Mouse (Mus musculus) CH12.LX (cell line): Measurements from ENCODE around the gene Cd5. TPM values are rescaled to one million over a fixed set of nuclear protein-coding genes. Genes with fewer than 3 reads are reported as not detected.

Experiments used
- DNase-seq: peaks from one replicate; pipeline ENCODE4 v3.0.0-alpha.2; 2013; ENCODE audit errors: extremely low read depth
- H3K27ac ChIP-seq: 2 replicates; pipeline ENCODE4 v1.5.1; 2012; ENCODE audit warnings: low read depth, mild to moderate bottlenecking, control low read depth, moderate library complexity; ENCODE audit not compliant: insufficient read depth
- H3K27me3 ChIP-seq: replicated peaks from 2 replicates; pipeline ENCODE3; 2012; ENCODE audit warnings: inconsistent platforms
- H3K36me3 ChIP-seq, 2 experiments: replicated peaks in 1 of 2; 2 replicates each; pipeline versions ENCODE3 to v1.6.1; 2012; ENCODE audit warnings: inconsistent platforms in 1 of 2, low read length in 1 of 2, mild to moderate bottlenecking in 1 of 2, mixed read lengths in 1 of 2, moderate library complexity in 1 of 2; ENCODE audit not compliant: control insufficient read depth in 1 of 2, insufficient read depth in 1 of 2
- H3K4me1 ChIP-seq, 2 experiments: 2 replicates each; pipeline ENCODE4 v1.6.1; 2012; ENCODE audit warnings: inconsistent platforms in 1 of 2, moderate library complexity in 1 of 2; ENCODE audit not compliant: insufficient read depth in 2 of 2, control insufficient read depth in 1 of 2
- H3K4me2 ChIP-seq: 2 replicates; pipeline ENCODE4 v1.6.1; 2012; ENCODE audit warnings: low read depth, mild to moderate bottlenecking, control low read depth; ENCODE audit not compliant: poor library complexity, insufficient read depth, severe bottlenecking
- H3K4me3 ChIP-seq, 3 experiments: fragments of 150-350 bp in 1 of 3; sonication (generic) in 1 of 3; replicated peaks in 1 of 3; 2 replicates each; pipeline versions ENCODE3 to v1.5.1; 2011 to 2012; ENCODE audit warnings: low read depth in 2 of 3, low read length in 2 of 3, mild to moderate bottlenecking in 2 of 3, moderate library complexity in 2 of 3, control low read depth in 1 of 3, improper control_type of control experiment in 1 of 3, inconsistent platforms in 1 of 3, mixed read lengths in 1 of 3; ENCODE audit not compliant: poor library complexity in 1 of 3
- H3K79me2 ChIP-seq: replicated peaks from 2 replicates; pipeline ENCODE4 v1.6.1; 2012; ENCODE audit warnings: mild to moderate bottlenecking, moderate library complexity; ENCODE audit not compliant: control insufficient read depth, poor library complexity, insufficient read depth, severe bottlenecking; ENCODE audit errors: extremely low read depth
- H3K9ac ChIP-seq: 2 replicates; pipeline ENCODE4 v1.6.1; 2012; ENCODE audit warnings: low read depth, mild to moderate bottlenecking, control low read depth, moderate library complexity; ENCODE audit not compliant: insufficient read depth
- H3K9me3 ChIP-seq: replicated peaks from 2 replicates; pipeline ENCODE3; 2012; ENCODE audit warnings: low read length, inconsistent platforms, mixed read lengths
- CHD1 ChIP-seq: IDR thresholded peaks from 2 replicates; pipeline ENCODE4 v1.6.1; 2012; ENCODE audit warnings: low read depth, low read length, improper control_type of control experiment, inconsistent platforms
- ELF1 ChIP-seq: IDR thresholded peaks from 2 replicates; pipeline ENCODE4 v1.6.1; 2014; ENCODE audit warnings: low read depth, mild to moderate bottlenecking, inconsistent platforms, low read length, improper control_type of control experiment
- GABPA ChIP-seq: IDR thresholded peaks from 2 replicates; pipeline ENCODE4 v1.6.1; 2012; ENCODE audit warnings: low read depth, low read length, improper control_type of control experiment, inconsistent platforms; ENCODE audit not compliant: insufficient replicate concordance
- HCFC1 ChIP-seq: IDR thresholded peaks from 2 replicates; pipeline ENCODE4 v1.6.1; 2012; ENCODE audit warnings: low read depth, mild to moderate bottlenecking, inconsistent platforms, low read length, improper control_type of control experiment
- KAT2A ChIP-seq: IDR thresholded peaks from 2 replicates; pipeline ENCODE4 v1.6.1; 2012; ENCODE audit warnings: low read length, improper control_type of control experiment, inconsistent platforms; ENCODE audit not compliant: insufficient replicate concordance
- MAFK ChIP-seq: IDR thresholded peaks from 2 replicates; pipeline ENCODE4 v1.6.1; 2011; ENCODE audit warnings: low read length, improper control_type of control experiment; ENCODE audit not compliant: insufficient replicate concordance
- MYC ChIP-seq: IDR thresholded peaks from 2 replicates; pipeline ENCODE4 v1.6.1; 2011; ENCODE audit warnings: low read depth, mild to moderate bottlenecking, improper control_type of control experiment, low read length
- NELFE ChIP-seq: IDR thresholded peaks from 2 replicates; pipeline ENCODE4 v1.6.1; 2011; ENCODE audit warnings: low read depth, low read length, improper control_type of control experiment
- PAX5 ChIP-seq: IDR thresholded peaks from 2 replicates; pipeline ENCODE4 v1.6.1; 2012; ENCODE audit warnings: low read length, inconsistent platforms, mixed read lengths
- SIN3A ChIP-seq: IDR thresholded peaks from 2 replicates; pipeline ENCODE4 v1.6.1; 2012; ENCODE audit warnings: low read length, improper control_type of control experiment, inconsistent platforms
- TCF12 ChIP-seq: IDR thresholded peaks from 2 replicates; pipeline ENCODE4 v1.6.1; 2014; ENCODE audit warnings: low read depth, mild to moderate bottlenecking, inconsistent platforms, low read length, improper control_type of control experiment
- USF2 ChIP-seq: conservative IDR thresholded peaks from 2 replicates; pipeline ENCODE4 v1.6.1; 2011; ENCODE audit warnings: low read depth, low read length, improper control_type of control experiment
- ZC3H11A ChIP-seq: IDR thresholded peaks from 2 replicates; pipeline ENCODE4 v1.6.1; 2012; ENCODE audit warnings: low read depth, mild to moderate bottlenecking, inconsistent platforms, low read length, improper control_type of control experiment
- ZKSCAN1 ChIP-seq: IDR thresholded peaks from 2 replicates; pipeline ENCODE4 v1.6.1; 2012; ENCODE audit warnings: low read depth, inconsistent platforms, low read length, improper control_type of control experiment, borderline replicate concordance
- ZMIZ1 ChIP-seq: IDR thresholded peaks from 2 replicates; pipeline ENCODE4 v1.6.1; 2012; ENCODE audit warnings: low read depth, mild to moderate bottlenecking, inconsistent platforms, low read length, improper control_type of control experiment
- dilution Hi-C: fragments of 300-500 bp; cut with MboI; formaldehyde crosslinking; loops from 2 replicates; pipeline ENCODE4 v1.14.3; 2020; ENCODE audit warnings: low sequenced_read_pairs; ENCODE audit not compliant: extremely low pct_unique_long_range_greater_than_20kb, extremely low pct_ligation_motif_present
- in situ Hi-C: fragments of 300-500 bp; cut with MboI; formaldehyde crosslinking; loops from 3 replicates; pipeline ENCODE4 v1.14.3; 2019; ENCODE audit warnings: low sequenced_read_pairs, low pct_ligation_motif_present, low pct_unique_long_range_greater_than_20kb, mixed read lengths
- polyA plus RNA-seq: library from polyadenylated mRNA; unstranded; fragments of >175 nt; gene quantifications from 2 replicates; pipeline ENCODE4 v1.2.1, GENCODE M21; 2012; ENCODE audit warnings: low read depth; ENCODE audit not compliant: insufficient read length
- total RNA-seq, 2 experiments: library from RNA; depleted of rRNA; stranded (reverse); fragments of 300-350 nt in 1 of 2; fragments of >200 nt in 1 of 2; gene quantifications; 2 replicates each; pipeline ENCODE4 v1.2.3; 2012 to 2014

Cd5 gene
- total and polyA plus RNA-seq, 3 experiments, result 8.7 to 51.4 (median 17.7) TPM

DNA sequence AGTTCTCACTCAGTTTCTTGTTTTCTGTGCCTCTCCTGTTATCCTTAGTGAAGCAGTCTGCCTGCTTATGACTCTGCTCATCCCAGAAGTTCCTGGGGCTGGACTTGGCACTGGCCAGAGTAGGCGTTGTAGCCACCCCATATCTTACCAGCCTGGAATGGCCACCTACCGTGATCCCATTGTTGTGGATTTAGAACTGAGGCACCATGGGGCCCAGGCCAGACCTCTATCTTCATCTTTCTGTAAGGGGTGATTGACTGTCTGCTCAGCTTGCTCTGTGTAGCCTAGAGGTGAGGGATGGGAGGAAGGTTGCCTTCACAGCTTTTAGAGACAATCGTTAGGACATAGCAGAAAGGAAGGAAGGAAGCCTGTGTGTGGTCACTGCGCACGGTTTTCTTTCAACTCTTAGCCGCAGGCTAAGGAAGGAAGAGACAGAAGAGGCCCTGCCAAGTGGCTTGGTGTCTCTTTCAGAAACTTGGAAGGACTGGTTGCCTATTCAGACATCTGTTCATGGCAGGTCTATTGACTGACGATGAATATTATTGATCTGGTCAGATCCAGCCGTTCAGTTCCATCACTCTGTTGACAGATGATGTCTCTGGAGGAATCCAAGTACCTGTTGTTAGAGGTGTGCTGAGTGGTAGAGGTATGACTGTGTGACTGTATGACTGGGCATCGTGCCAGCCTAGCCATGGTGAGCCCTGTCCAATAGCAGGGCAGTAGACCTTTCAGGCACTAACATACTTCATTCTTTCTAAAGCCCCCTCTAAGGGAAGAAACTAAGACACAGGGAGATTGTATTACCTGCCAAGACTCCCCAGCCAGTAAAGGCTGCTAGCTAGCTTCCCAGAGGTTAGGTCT lies 40.4 kb downstream of the Cd5 start:
- Histone ChIP-seq H3K4me1 (peaks cover 12 to 90% of the 10 kb centered on the region in 2 experiments), H3K36me3 (peaks cover under 1 to 43% of the 10 kb centered on the region in 2 experiments), H3K9me3 (no peaks in the 10 kb centered on the region), H3K9ac (no peak overlapping the region), H3K4me2 (no peak overlapping the region), H3K79me2 (peaks cover 42% of the 10 kb centered on the region), H3K27me3 (no peaks in the 10 kb centered on the region), H3K27ac (no peak overlapping the region), H3K4me3 (no peak overlapping the region)
- dilution Hi-C loops (no loop called here), in situ Hi-C loops (no loop called here)
- no peak for DNase-seq
- TF ChIP-seq CHD1 (no peak), USF2 (no peak), ZKSCAN1 (no peak), TCF12 (no peak), KAT2A (no peak), NELFE (no peak), MAFK (no peak), PAX5 (no peak), GABPA (no peak)

DNA sequence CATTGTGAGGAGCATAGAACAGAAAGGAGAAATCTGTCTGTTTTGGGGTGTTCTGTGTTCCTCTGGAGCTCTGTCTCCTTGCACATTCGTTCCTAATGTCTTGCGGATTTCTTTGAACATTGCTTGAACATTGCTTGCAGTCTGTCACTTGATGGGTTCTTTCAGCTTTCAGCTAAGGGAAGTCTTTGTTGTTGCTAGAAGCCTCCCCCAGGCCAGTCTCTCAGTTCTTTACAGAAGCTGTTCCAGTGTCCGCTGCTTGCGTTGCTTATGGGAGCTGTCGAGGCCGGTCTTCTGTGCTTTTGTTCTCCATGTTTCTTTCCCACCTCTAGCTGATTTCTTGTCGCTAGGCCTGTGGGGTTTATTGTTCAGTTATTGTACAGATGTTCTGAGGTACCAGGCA lies 43.0 kb downstream of the Cd5 start:
- H3K9ac ChIP-seq, result no peak overlapping the region
- no peak overlapping the region for H3K4me3 ChIP-seq
- H3K4me2 ChIP-seq, result no peak overlapping the region
- H3K79me2 ChIP-seq, result peaks cover 58% of the 10 kb centered on the region
- H3K27me3 ChIP-seq, result no peaks in the 10 kb centered on the region
- dilution Hi-C loops, result no loop called here
- in situ Hi-C loops, result no loop called here
- DNase-seq, result no peak
- H3K27ac ChIP-seq, result no peak overlapping the region
- H3K4me1 ChIP-seq, result peaks cover 25 to 97% of the 10 kb centered on the region in 2 experiments
- no peak for TF ChIP-seq ZMIZ1
- no peak for TF ChIP-seq ELF1
- no peak for TF ChIP-seq USF2
- no peak for TF ChIP-seq MYC
- TF ChIP-seq HCFC1, result no peak
- TF ChIP-seq ZC3H11A, result no peak
- TF ChIP-seq SIN3A, result no peak
- peaks cover 0 to 29% of the 10 kb centered on the region in 2 experiments for H3K36me3 ChIP-seq
- H3K9me3 ChIP-seq, result no peaks in the 10 kb centered on the region
